Mouse (Mus musculus): ENCODE measurements around the gene Hoxb6.

DNA sequence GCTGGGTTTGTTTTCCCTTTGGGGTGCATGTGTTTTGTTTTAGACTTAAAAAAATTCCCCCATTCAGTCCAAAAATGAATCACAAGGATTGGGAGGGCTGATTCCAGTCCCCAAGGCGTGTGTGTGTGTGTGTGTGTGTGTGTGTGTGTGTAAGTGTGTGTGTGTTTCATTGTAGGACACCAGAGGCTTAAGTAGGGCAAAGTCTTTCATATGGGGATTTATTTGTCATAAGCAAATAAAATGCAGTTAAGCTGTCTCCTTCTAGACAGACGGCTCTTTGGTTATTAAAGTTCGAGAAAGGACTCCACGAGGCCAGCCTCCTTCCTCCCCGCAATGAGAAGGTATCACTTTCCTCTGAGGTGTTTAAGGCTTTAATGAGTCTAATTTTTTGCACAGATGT, 29.6 kb downstream of the Hoxb6 start:
- TF ChIP-seq POLR2A (IDR thresholded peaks at IDR 0.05; ENCODE audit: low read depth, low read length) (no peak), CTCF (conservative IDR thresholded peaks at IDR 0.05; ENCODE audit: insufficient read depth, insufficient read length, low read depth, low read length) (no peak)

All from kidney, adult 2 months (tissue).